Mouse (Mus musculus): ENCODE data around the gene Olfr1031.

GRCm38 (mm10) chr2:85973595-85973994, 16.5 kb upstream of the Olfr1031 start, which contains the start of gene Olfr1029:
- TF ChIP-seq POLR2A (IDR thresholded peaks at IDR 0.05; ENCODE audit: borderline replicate concordance, low read depth, low read length) (no peak), CTCF (IDR thresholded peaks at IDR 0.05; ENCODE audit: low read depth, low read length) (no peak)

All from bone marrow macrophage, adult 2 months (primary cell).